Mouse (Mus musculus) layer of hippocampus, adult 2 months (tissue): ENCODE data around the gene Tef. TPM values are rescaled to one million over a fixed set of nuclear protein-coding genes. Genes with fewer than 3 reads are reported as not detected.

ENCODE experiments used
- DNase-seq, 2 experiments: peaks; one replicate each; pipeline ENCODE4 v3.0.0; 2022; ENCODE audit warnings: low spot score in 2 of 2
- H3K27ac ChIP-seq: fragments of 200-600 bp; 2 replicates; pipeline ENCODE4 v1.8.1; 2022
- H3K4me3 ChIP-seq: fragments of 200-600 bp; 2 replicates; pipeline ENCODE4 v1.8.1; 2022; ENCODE audit warnings: mild to moderate bottlenecking
- CTCF ChIP-seq: fragments of 200-600 bp; conservative IDR thresholded peaks from 2 replicates; pipeline ENCODE4 v1.8.1; 2022; ENCODE audit warnings: antibody characterized with exemption, mild to moderate bottlenecking, moderate library complexity
- long read RNA-seq, 2 experiments: library from polyadenylated mRNA; stranded (forward); transcript quantifications; one replicate each; pipeline ENCODE4 v2.0.0; 2021; ENCODE audit warnings: borderline mapping rate in 2 of 2
- total RNA-seq, 2 experiments: library from RNA; stranded (reverse); gene quantifications; 2 replicates each; pipeline ENCODE4 v1.2.3; 2021

Gene Tef
- 100 to 1,000 TPM; 273 to 304 TPM for total RNA-seq
- long read RNA-seq, experiment 1, full-length matches to known transcripts: 180 of 230 reads
- long read RNA-seq, experiment 1, partial matches to known transcripts: 47 of 230 reads
- long read RNA-seq, experiment 1, other reads (novel, unspliced or antisense): 3 of 230 reads
- long read RNA-seq, experiment 2, full-length matches to known transcripts: 250 of 317 reads
- long read RNA-seq, experiment 2, partial matches to known transcripts: 10 of 317 reads
- long read RNA-seq, experiment 2, other reads (novel, unspliced or antisense): 57 of 317 reads

DNA sequence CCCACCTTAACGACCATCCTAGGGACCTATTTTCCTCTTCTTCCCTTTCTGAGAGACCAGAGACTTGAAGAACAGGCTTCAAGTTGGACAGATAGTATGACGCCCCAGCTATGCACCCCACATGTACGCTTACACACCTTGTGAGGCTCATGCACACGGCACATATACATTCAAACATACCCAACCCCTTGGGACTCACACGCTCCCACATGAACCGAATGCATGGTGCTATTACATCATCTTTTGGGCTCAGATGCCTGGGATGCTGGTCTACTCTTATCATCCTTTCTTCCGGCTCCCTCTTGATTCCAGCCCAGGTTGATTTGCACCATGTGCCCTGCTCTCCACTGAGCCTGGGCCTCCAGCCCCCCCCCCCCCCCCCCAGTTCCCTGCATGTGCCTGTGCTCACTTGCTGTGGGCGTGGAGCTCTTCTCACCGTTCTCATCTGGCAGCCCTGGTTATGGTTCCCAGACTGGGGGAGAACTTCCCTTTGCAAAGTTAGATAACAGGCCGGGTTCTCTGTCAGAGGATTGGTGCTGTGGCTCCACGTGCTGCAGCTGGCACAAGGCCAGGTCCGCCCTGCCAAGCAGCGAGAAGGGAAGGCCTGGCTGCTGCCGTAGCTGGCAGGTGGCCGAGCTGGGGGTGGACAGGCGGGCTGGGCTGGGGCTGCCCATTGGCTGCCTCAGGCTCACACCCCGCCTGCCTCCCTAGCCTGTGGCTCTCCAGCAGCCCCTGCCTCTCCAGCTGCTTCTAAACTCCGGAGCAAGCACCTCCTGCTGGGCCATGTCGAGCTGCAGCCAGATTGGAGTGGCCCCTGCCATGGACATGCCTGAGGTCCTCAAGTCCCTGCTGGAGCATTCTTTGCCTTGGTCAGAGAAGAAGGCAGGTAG is at the start of gene Tef:
Gene Tef, plus strand, starts transcription at position 421 of the 890 bp plus-strand sequence.
- DNase-seq: peak; percentile 100
- Histone ChIP-seq H3K27ac (peak within 1 kb of the TSS; percentile 98), H3K4me3 (peak within 1 kb of the TSS; percentile 93)
- peak; percentile 57 for TF ChIP-seq CTCF

DNA sequence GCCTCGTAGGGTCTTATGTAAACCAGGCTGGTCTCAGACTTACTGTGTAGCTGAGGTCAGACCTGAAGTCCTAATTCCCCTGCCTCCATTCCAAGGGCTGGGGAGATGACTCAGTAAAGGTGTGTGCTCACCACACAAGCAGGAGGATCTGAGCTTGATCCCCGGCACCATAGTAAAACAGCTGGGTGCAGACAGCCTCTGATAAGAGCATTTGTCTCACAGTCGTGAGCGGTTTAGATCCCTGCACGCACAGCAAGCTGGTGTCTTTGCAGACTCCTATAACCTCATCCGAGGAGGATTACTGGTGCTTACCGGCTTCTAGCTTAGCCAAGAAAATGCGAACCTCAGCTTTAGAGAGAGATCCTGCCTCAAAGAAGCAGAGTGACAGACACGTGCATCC is 48.6 kb upstream of the Tef start:
- no peak for DNase-seq
- Histone ChIP-seq H3K4me3 (no peak overlapping the region), H3K27ac (no peak overlapping the region)
- TF ChIP-seq CTCF: no peak

DNA sequence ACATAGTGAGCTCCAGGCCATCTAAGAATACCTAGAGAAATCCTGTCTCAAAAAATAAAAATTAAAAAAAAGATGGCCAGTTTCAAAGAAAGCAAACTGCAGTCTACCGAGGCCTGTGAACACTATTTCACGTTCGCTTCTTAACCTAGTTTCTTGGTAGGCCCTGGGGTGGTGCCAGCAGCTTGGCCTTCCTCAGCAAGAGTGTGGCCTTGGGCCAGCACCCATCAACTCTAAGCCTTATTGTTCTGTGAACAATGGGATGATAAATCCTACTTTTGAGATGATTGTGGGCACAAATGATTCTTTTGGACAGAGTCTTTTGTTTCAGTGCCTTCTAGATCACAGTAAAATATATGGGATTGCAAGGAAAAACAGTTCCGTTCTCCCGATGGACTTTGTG is 43.5 kb upstream of the Tef start:
- TF ChIP-seq CTCF: no peak
- H3K4me3 ChIP-seq: no peak overlapping the region
- peak overlapping the region; percentile 46; the same call in 1 of the 2 replicates for H3K27ac ChIP-seq
- DNase-seq: no peak

DNA sequence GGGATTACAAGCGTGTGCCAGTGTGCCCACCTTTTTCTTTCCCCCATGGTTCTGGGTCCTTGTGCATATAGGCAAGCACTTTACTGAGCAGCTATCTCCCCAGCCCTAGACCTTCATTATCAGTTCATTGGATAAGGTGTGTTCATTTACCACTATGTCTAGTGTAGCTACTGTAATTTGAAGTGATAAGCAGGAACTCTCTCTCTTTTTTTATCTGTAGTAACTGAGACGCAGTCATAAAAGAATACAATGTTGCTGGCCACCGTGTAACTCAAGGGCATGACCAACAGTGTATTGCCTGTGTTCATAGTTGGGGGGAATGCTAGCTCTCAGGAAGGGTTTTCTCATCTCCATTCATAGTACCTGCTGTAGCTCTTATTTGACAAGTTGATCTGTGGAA is 42.7 kb upstream of the Tef start:
- DNase-seq: no peak
- Histone ChIP-seq H3K4me3 (no peak overlapping the region), H3K27ac (no peak overlapping the region)
- no peak for TF ChIP-seq CTCF

DNA sequence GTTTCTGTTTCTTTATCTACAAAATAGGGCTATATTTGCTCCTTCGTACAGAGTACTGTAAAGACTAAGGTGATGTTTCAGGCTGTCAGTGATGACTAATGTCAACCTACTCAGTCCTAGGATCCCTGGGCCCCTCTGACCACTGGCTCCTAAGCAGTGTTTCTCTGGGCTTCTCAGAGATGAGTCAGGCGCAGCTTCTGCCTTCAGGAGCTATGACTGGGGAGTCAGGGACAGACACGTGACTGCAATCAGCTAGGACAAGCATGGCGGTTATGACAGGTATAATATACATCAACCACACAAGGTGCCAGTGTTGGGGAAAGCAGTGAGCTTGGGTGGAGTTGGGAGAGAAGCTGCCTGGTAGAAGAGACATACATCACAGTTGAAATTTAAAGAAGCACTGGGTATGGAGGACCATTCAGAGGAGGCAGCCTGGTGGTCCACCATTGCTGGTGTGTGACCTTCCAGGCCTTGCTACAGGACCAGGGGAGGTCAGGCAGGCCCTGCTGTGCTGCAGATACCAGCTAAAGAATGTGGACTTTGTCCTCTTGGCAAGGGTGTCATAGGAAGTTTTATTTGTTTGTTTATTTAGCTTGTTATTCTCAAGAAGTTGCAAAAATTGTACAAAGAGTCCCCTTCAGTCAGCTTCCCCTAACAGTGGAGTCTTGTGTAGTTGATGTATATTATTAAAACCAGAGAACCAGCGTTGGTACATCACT is 41.7 kb upstream of the Tef start:
- H3K27ac ChIP-seq: no peak overlapping the region
- DNase-seq: no peak
- H3K4me3 ChIP-seq: no peak overlapping the region
- no peak for TF ChIP-seq CTCF

DNA sequence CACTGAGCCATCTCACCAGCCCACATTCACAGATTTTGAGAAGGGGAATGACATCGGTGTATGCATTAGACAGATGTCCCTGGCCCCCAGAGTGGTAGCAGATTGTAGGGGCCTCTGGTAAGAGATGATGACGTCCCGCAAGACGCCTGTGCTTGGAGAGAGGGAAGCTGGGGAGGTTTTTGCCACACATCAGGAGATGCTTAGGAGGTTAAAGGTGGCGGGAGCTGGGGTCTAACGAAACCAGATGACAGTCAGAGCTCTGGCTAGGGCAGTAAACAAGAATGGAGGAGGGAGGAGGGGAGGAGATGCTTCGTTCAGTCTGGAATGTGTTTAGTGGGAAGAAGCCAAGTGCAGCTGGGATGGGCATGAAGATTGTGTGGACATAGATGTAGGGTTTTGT is 40.8 kb upstream of the Tef start:
- Histone ChIP-seq H3K27ac (no peak overlapping the region), H3K4me3 (no peak overlapping the region)
- no peak for DNase-seq
- TF ChIP-seq CTCF: no peak

DNA sequence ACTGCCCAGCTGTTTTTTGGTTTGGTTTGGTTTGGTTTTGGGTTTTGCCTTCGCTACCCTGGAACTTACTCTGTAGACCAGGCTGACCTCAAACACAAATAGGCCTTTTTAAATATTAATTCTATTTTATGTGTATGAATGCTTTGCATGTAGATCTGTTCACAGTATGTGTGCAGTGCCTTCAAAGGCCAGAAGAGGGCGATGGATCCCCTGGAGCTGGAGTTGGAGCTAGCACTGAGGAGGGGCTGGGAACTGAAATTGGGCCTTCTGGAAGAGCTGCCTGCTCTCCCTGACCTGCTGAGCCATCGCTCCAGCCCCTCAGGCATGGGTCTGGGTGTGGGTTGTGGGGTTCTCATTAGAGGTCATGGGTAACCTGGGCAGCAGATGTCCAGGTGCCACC is 40.3 kb upstream of the Tef start:
- no peak for DNase-seq
- no peak overlapping the region for H3K4me3 ChIP-seq
- peak; percentile 45 for TF ChIP-seq CTCF
- H3K27ac ChIP-seq: no peak overlapping the region

DNA sequence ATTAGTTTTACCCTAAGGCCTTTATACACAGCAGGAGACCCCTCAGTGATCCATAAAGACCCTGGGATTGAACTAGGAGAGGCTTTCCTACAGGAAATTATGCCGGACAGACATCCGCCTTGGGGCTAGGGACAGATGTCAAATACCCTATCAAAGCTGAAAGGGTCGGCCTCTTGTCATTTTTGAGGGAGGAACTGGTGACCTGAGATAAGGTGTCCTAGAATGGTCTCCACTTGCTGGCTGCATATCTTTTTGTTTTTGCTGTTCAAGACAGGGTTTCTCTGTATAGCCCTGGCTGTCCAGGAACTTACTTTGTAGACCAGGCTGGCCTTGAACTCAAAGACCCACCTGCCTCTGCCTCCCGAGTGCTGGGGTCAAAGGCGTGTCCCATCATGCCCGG is 37.6 kb upstream of the Tef start:
- Histone ChIP-seq H3K4me3 (no peak overlapping the region), H3K27ac (no peak overlapping the region)
- no peak for TF ChIP-seq CTCF
- DNase-seq: no peak

DNA sequence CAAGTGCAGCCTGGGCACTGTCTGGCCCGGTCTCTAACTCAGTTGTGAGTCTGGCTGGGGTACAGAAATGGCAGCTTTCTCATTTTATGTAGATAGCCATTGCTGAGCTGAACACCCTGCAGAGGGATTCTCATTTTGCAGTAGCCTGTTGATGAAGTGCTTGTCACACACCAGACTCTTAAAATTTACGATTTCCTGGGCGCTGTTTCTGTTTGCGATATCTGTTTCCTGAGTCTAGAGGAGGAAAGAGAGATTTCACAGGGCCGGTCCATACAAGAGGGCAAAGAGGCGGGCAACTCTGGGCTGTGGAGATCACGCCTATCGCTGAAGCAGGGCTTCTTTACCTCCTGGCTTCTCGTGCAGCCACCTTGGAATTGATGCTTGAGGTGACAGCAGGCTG is 36.6 kb upstream of the Tef start:
- Histone ChIP-seq H3K27ac (no peak overlapping the region), H3K4me3 (no peak overlapping the region)
- no peak for DNase-seq
- TF ChIP-seq CTCF: no peak

DNA sequence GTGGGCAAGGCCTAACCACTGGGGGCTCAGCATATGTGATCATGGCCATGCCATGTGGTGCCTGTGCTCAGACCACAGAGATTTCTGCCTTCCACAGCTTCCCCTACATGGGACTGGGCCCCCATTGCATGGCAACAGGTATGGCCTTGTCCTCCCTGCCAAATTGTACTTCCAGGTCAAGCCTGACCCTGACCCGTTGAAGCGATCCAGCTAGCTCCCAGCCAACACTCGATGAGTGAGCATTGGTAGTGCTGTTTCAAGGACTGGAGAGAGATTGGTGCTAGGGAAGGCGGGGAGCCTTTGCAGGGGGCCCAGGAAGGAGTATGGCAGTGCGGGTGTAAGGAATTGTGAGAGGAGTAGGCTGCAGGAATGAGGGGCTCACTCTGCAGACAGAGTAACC is 35.8 kb upstream of the Tef start:
- no peak overlapping the region for H3K27ac ChIP-seq
- no peak overlapping the region for H3K4me3 ChIP-seq
- no peak for TF ChIP-seq CTCF
- no peak for DNase-seq

DNA sequence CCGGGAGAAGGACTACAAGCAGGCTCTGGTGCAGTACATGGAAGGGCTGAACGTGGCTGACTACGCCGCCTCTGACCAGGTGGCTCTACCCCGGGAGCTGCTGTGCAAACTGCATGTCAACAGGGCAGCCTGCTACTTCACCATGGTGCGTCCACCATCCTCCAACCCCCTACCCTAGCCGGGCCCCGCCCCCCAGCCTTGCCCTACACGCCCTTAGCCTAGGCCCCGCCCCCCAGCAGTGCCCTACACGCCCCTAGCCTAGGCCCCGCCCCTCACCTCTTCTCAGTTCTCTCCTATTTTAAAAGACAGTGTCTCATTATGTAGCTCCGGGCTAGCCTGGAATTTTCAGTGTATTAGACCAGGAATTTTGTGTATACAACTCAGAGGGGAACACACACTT is 33.2 kb upstream of the Tef start:
- DNase-seq: no peak
- TF ChIP-seq CTCF: no peak
- no peak overlapping the region for H3K4me3 ChIP-seq
- no peak overlapping the region for H3K27ac ChIP-seq

DNA sequence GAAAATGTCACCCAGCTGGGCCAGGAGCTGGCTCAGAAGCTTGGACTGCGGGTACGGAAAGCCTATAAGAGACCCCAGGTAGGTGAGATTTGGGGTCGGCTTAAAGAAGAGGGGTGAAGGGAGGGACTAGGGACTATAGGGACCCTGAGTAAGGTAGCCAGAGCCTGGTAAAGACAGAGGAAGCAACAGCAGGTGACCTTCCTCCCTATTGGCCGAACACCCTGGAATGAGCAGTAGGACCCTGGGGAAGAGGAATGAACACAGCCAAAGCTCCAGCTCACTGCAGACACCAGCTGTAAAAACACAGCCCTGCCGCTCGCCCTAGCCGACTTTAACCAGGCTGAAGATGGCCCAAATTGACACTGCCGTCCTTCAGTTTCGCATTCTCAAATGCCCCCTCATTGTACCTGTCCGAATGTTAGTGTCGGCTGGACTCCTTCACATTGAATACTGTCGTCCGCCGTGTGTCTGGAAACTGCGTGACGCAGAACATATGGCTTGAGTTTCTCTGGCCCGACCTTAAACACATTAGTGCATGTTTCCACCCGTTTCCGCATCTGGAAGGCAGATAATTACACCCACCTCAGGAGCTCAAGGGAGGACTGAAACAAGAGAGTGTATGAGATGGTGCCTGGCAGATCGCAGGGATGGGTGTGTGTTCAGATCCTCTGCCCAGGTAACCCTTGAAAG is 29.6 kb upstream of the Tef start:
- TF ChIP-seq CTCF: no peak
- H3K4me3 ChIP-seq: no peak overlapping the region
- no peak overlapping the region; the same call in 1 of the 2 replicates for H3K27ac ChIP-seq

More for the DNA sequence above, 29.6 kb upstream of the Tef start:
- no peak for DNase-seq
